Mouse (Mus musculus) neural tube, embryonic 15.5 days (tissue): ENCODE results near the gene Atp2c2. TPM values are rescaled to one million over a fixed set of nuclear protein-coding genes. Genes with fewer than 3 reads are reported as not detected.

Source experiments
- ATAC-seq: fragments of 200-750 bp; cut with Nextera tagmentation; 2 replicates; pipeline ENCODE4 v1.8.0; 2017; ENCODE audit warnings: mild to moderate bottlenecking, moderate TSS enrichment, moderate library complexity; ENCODE audit not compliant: low FRiP score
- H3K27ac ChIP-seq: fragments of 300-500 bp; sonication (generic); replicated peaks from 2 replicates; pipeline ENCODE4 v1.5.1; 2015; ENCODE audit warnings: mild to moderate bottlenecking, inconsistent platforms
- H3K27me3 ChIP-seq: fragments of 300-500 bp; sonication (generic); replicated peaks from 2 replicates; pipeline ENCODE4 v1.6.1; 2015; ENCODE audit warnings: inconsistent platforms
- H3K36me3 ChIP-seq: fragments of 300-500 bp; sonication (generic); 2 replicates; pipeline ENCODE4 v1.6.1; 2015; ENCODE audit warnings: inconsistent platforms
- H3K4me1 ChIP-seq: fragments of 300-500 bp; sonication (generic); 2 replicates; pipeline ENCODE4 v1.6.1; 2015; ENCODE audit warnings: inconsistent platforms
- H3K4me2 ChIP-seq: fragments of 300-500 bp; sonication (generic); 2 replicates; pipeline ENCODE4 v1.6.1; 2015; ENCODE audit warnings: inconsistent platforms, mild to moderate bottlenecking, moderate library complexity
- H3K4me3 ChIP-seq: fragments of 300-500 bp; sonication (generic); replicated peaks from 2 replicates; pipeline ENCODE4 v1.5.1; 2015; ENCODE audit warnings: mild to moderate bottlenecking, inconsistent platforms
- H3K9ac ChIP-seq: fragments of 300-500 bp; sonication (generic); replicated peaks from 2 replicates; pipeline ENCODE4 v1.6.1; 2015; ENCODE audit warnings: mild to moderate bottlenecking, inconsistent platforms
- H3K9me3 ChIP-seq: fragments of 300-500 bp; sonication (generic); replicated peaks from 2 replicates; pipeline ENCODE4 v1.6.1; 2016; ENCODE audit warnings: inconsistent platforms
- WGBS: fragments of 180-500 bp; shearing (Covaris S2); methylation state at CpG from one replicate; pipeline ENCODE4 v1.1.7; 2015; ENCODE audit warnings: mixed read lengths; 5-methylcytosine and 5-hydroxymethylcytosine counted together
- polyA plus RNA-seq: library from polyadenylated mRNA; unstranded; fragments of >200 nt; fragmentation: Nextera tagmentation; extraction: Ambion mirVana; gene quantifications from 2 replicates; pipeline ENCODE4 v1.2.1, GENCODE M21; 2015

Atp2c2 gene
- polyA plus RNA-seq, 1 experiment from 2014 or later = 0.36 TPM

DNA sequence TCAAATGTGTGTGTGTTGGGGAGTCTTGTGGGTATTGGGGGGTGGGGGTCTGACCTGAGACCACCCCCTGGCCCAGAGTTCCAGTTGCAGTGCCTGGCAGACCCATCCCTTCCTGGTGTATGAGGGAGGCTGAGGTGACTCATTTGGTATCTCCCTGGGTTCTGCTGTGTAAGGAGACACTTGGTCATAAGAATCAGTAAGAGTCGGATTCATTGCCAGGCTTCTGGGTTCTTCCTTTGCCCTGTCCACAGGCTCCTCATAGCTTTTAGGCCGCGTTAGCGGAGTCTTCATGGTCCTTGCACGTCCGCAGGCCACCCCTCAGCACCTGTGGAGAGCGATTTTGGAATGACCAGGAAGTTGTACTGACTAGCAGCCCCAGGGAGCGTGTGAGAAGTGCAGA lies 8.7 kb downstream of the Atp2c2 start:
- H3K4me1 ChIP-seq = 0 out of 2 replicates have a peak, but pooled peaks cover 11% of the 10 kb centered on the region
- H3K9ac ChIP-seq = no peak overlapping the region
- no peaks in the 10 kb centered on the region for H3K27me3 ChIP-seq
- 93% methylated on average over 8 of the region's 8 CpGs for WGBS
- H3K4me2 ChIP-seq = no peak overlapping the region
- H3K27ac ChIP-seq = no peak overlapping the region
- no peaks in the 10 kb centered on the region for H3K9me3 ChIP-seq
- H3K4me3 ChIP-seq = no peak overlapping the region
- H3K36me3 ChIP-seq = no peaks in the 10 kb centered on the region
- no peak for ATAC-seq

DNA sequence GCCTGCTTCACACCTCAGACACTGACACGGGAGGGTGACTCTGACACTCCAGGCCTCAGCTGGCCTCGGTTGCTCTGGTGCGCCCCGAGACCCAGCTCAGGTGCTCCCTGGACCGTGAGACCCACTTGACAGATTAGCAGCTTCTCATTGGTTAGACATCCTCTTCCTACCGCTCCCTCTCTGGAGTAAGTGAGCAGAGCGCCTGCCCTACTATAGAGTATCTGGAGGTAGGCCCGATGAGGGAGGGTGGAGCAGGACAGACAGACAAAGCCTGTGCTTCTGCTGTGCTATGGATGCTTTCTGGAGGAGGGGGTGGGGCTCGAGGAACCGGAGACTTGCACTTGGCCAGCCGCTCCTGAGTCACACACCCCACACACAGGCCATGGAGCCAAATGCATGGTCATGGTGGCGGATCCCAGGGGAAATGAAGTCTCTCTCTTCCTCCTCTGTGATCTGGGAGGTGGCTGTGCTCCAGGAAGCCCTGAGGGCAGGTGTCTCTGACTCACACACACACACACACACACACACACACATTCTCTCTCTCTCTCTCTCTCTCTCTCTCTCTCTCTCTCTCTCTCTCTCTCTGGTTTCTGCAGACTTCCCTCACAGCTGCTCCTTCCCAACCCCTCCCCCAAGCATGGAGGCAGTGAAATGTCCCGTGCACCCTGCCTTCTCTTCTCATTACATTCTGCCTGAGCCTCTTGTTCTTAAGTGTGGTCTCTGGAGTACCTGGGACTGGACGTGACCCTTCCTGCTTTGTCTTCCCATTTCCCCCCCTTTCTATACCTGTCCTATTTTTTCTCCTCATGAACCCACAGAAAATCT lies 9.3 kb downstream of the Atp2c2 start:
- ATAC-seq = no peak
- Histone ChIP-seq H3K4me2 (no peak overlapping the region), H3K36me3 (no peaks in the 10 kb centered on the region), H3K4me3 (no peak overlapping the region), H3K27me3 (no peaks in the 10 kb centered on the region), H3K27ac (no peak overlapping the region), H3K9me3 (no peaks in the 10 kb centered on the region), H3K4me1 (0 out of 2 replicates have a peak, but pooled peaks cover 11% of the 10 kb centered on the region), H3K9ac (no peak overlapping the region)
- WGBS = 66% methylated on average over 14 of the region's 14 CpGs

DNA sequence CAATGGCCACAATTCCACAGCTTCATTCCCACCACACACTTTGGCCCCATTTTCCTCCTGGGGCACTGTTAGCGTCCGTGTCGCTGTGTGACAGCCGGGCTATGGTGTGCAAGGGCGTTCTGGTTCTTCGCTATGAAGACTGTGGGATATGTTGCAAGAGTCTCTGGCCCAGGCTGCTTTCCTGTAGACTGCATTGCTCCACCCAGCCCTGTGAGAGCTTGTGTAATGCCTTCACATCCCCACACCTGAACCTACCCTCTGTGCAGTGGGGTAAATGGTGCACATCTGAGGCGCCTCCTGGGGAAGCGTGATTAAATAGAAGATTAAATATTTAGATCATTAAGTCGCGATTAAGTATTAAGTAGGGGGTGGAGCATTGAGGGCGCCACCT lies 9.9 kb downstream of the Atp2c2 start:
- ATAC-seq = no peak
- Histone ChIP-seq H3K27me3 (no peaks in the 10 kb centered on the region), H3K27ac (no peak overlapping the region), H3K9me3 (no peaks in the 10 kb centered on the region), H3K4me2 (no peak overlapping the region), H3K4me3 (no peak overlapping the region), H3K9ac (no peak overlapping the region), H3K4me1 (0 out of 2 replicates have a peak, but pooled peaks cover 11% of the 10 kb centered on the region), H3K36me3 (no peaks in the 10 kb centered on the region)
- WGBS = 64% methylated on average over 11 of the region's 11 CpGs

DNA sequence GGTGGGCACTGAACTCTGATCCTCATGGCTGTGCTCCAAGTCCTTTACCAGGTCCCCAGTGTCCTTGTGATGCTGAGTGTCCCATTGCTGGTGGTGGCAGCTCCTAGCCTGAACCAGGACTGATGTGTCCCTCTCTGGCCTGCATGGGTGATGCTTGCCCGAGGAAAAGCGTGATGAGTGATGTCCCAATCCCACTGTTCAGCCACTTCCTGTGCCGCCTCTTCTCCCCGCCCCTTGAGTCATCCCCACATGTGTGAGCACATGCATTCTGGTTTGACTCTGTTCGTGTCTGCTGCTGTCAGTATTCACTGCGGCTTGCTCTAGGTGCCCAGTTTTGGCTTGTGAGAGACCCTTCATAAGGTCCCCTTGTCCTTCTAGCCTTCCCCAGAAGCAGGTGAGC lies 12.4 kb downstream of the Atp2c2 start:
- H3K36me3 ChIP-seq = no peaks in the 10 kb centered on the region
- H3K4me1 ChIP-seq = 0 out of 2 replicates have a peak, but pooled peaks cover 11% of the 10 kb centered on the region
- H3K9ac ChIP-seq = no peak overlapping the region
- H3K27me3 ChIP-seq = no peaks in the 10 kb centered on the region
- 85% methylated on average over 6 of the region's 6 CpGs for WGBS
- H3K4me2 ChIP-seq = no peak overlapping the region
- no peak overlapping the region for H3K27ac ChIP-seq
- no peaks in the 10 kb centered on the region for H3K9me3 ChIP-seq
- ATAC-seq = no peak
- H3K4me3 ChIP-seq = no peak overlapping the region

DNA sequence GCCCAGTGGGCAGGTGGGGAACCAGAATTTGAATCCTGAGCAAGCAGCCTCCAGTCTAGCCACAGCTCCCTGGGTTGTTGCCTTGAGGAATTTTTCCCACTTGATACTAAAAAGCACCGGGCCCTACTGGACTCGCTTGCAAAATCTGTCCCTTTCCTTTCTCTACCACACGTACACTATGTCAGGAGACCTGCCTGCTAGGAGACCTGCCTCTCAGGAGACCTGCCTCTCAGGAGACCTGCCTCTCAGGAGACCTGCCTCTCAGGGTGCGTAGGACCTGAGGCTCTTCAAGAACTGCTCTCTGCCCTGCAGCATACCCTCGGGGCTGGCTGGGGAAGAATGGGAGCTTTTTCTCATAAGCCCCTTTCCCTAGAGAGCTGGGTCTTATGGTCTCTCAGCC lies 13.6 kb downstream of the Atp2c2 start:
- Histone ChIP-seq H3K4me3 (no peak overlapping the region), H3K27ac (no peak overlapping the region), H3K4me2 (no peak overlapping the region), H3K9ac (no peak overlapping the region), H3K27me3 (no peaks in the 10 kb centered on the region), H3K4me1 (0 out of 2 replicates have a peak, but pooled peaks cover 11% of the 10 kb centered on the region), H3K9me3 (no peaks in the 10 kb centered on the region), H3K36me3 (no peaks in the 10 kb centered on the region)
- 81% methylated on average over 5 of the region's 5 CpGs for WGBS
- no peak for ATAC-seq

DNA sequence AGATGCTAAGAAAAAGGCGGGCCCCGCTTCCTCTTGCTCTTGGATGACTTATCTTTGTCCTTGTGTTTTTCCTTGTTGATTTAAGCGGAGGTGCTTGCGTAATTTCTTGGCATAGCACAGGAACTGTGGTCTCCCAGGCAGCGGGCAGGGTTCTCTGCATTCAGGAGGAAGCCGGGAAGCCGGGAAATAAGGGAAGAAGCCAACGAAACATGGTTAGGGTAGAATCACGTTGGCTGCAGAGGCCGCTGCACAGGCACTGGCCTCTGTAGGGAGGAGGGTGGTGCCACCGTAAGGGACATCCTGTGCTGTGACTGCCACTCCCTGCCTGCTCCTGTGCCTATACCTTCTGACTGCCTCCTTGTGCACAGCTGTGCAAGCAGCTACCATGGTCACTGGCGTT lies 15.4 kb downstream of the Atp2c2 start:
- Histone ChIP-seq H3K27ac (no peak overlapping the region), H3K9ac (no peak overlapping the region), H3K36me3 (no peaks in the 10 kb centered on the region), H3K4me2 (no peak overlapping the region), H3K4me3 (no peak overlapping the region), H3K4me1 (no peaks in the 10 kb centered on the region), H3K27me3 (no peaks in the 10 kb centered on the region), H3K9me3 (no peaks in the 10 kb centered on the region)
- 74% methylated on average over 12 of the region's 12 CpGs for WGBS
- no peak for ATAC-seq

DNA sequence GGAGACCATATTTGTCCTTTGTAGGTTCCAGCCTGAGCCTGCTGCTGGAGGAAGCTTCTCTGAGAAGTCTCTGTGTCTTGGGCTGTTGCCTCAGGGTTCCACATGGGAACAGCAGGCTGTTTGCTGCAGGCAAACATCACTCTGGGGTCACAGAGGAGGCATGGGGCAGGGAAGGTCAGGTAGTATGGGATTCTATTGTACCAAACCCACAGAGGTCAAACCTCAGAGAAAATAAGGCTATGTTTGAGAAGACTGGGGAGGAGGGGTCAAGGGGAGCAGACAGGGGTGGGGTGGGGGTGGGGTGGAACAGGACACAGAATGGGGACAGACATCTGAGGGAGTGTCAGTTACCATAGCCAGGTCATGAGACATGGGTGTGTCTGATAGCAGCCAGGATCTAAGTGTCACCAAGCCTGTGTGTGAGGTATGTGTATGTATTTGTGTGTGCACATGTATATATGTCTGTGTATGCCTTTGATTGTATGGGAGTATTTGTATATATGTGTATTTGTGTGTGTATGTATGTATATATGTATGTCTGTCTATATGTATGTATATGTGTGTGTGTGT lies 17.0 kb downstream of the Atp2c2 start:
- ATAC-seq = no peak
- Histone ChIP-seq H3K27ac (no peak overlapping the region), H3K9me3 (no peaks in the 10 kb centered on the region), H3K27me3 (no peaks in the 10 kb centered on the region), H3K4me3 (no peak overlapping the region), H3K4me2 (no peak overlapping the region), H3K4me1 (no peaks in the 10 kb centered on the region), H3K36me3 (no peaks in the 10 kb centered on the region), H3K9ac (no peak overlapping the region)

DNA sequence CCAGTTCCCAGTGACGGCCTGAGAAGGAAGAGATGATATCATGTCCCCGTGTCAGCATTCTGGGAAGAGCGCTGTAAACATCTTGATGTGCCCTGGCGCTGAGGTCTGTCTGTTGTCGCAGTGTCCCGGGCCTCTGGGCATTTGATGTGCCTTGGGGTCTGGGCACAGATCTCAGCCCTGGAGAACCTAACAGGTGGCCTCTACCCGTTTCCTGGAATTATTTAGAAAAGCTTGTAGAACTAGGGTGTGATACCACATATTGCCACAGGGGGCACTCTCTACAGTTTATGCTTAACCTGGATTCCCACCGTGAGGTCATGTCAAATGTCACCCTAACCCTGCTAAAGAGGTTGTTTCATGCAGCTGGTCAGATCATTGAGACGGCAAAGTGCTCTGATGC lies 18.0 kb downstream of the Atp2c2 start:
- Histone ChIP-seq H3K36me3 (no peaks in the 10 kb centered on the region), H3K9ac (no peak overlapping the region), H3K27me3 (no peaks in the 10 kb centered on the region), H3K4me3 (no peak overlapping the region), H3K27ac (no peak overlapping the region), H3K4me1 (no peaks in the 10 kb centered on the region), H3K4me2 (no peak overlapping the region), H3K9me3 (no peaks in the 10 kb centered on the region)
- ATAC-seq = no peak
- 69% methylated on average over 9 of the region's 9 CpGs for WGBS

DNA sequence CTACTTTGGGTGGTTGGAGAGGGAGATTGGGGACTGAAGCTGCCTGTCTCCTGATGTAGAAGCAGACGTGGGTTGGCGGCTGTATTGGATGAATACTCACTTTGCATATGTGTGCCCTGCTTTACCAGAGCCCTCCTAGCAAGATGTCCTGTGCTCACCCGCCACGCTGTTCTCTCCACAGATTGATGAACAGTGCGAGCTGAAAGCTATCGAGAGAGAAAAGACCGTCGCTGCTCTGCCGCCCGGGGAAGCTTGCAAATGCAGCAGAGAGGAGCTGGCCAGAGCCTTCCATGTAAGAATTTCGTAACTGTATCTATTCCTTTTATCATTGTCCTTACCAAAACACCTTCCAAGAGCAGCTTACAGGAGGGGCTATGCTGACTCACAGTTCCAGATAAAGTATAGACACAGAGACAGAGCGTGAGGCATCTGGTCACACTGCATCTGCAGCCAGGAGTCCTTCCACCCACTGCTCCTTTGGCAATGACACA lies 19.2 kb downstream of the Atp2c2 start:
- Histone ChIP-seq H3K36me3 (no peaks in the 10 kb centered on the region), H3K4me3 (no peak overlapping the region), H3K9me3 (no peaks in the 10 kb centered on the region), H3K27ac (0 out of 2 replicates have a peak overlapping the region, but pooled peaks have one; percentile 1), H3K4me2 (no peak overlapping the region), H3K4me1 (no peaks in the 10 kb centered on the region), H3K27me3 (no peaks in the 10 kb centered on the region), H3K9ac (no peak overlapping the region)
- 59% methylated on average over 12 of the region's 12 CpGs for WGBS
- no peak for ATAC-seq

DNA sequence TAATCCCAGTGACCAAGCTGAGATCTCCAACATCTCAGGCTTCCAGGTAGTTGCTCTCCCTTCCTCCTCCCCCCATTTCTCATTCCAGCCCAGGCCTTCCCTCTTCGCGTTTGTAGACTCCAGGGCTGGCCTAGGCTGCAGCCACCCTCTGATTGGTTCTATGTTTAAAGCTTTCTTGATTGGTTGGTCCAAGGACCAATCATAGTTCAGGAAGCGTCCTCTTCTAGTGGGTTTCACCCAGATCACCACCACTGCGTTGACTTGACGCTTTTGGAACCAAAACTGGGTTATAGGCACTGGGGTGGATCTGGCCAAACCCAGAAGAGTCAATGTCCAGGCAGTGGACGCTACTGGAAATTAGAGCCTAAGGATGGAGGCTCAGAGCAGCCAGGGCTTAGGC lies 22.5 kb downstream of the Atp2c2 start:
- no peak overlapping the region for H3K9ac ChIP-seq
- no peaks in the 10 kb centered on the region for H3K27me3 ChIP-seq
- no peak overlapping the region for H3K27ac ChIP-seq
- H3K4me1 ChIP-seq = no peaks in the 10 kb centered on the region
- H3K9me3 ChIP-seq = no peaks in the 10 kb centered on the region
- no peaks in the 10 kb centered on the region for H3K36me3 ChIP-seq
- ATAC-seq = no peak
- no peak overlapping the region for H3K4me2 ChIP-seq
- 62% methylated on average over 6 of the region's 6 CpGs for WGBS
- H3K4me3 ChIP-seq = no peak overlapping the region

DNA sequence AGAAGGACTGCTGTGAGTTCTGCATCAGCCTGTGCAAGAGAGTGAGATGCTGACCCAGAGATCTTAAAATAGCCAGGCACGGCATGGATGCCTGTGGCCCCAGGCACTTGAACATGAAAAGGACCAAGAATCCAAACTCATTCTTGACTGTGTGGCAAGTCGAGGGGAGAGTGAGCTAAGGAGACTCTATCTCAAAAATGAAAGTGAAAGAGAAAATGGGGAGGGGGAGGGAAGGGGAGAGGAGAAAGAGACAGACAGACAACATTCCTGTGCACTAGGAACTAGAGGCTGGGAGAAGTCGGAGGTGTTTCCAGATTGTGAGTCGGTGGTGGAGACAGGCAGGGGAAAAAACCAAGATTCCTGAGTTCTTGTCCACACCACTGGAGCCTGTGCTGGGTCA lies 23.9 kb downstream of the Atp2c2 start:
- no peak for ATAC-seq
- Histone ChIP-seq H3K36me3 (no peaks in the 10 kb centered on the region), H3K9me3 (no peaks in the 10 kb centered on the region), H3K27me3 (no peaks in the 10 kb centered on the region), H3K4me1 (no peaks in the 10 kb centered on the region), H3K27ac (no peak overlapping the region), H3K4me3 (no peak overlapping the region), H3K4me2 (no peak overlapping the region), H3K9ac (no peak overlapping the region)
- WGBS = 71% methylated on average over 4 of the region's 4 CpGs

DNA sequence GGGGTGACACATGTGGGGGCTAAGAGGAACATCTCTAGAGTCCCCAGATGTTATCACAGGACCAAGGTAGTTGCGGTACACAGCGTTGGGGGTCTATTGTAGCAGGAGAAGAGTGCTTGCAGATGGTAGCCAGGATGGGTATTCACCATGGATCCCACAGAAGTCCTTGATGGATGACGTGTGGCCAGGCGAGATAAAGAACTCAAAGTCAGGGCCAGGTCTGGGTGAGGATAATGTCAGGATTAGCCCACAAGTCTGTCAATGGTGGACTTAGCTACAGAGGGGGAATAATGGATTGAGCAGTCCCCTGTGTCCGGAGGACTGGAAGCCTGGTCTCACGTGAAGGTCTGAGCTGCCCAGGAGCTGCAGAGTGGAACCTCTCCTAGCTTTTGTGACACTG lies 24.8 kb downstream of the Atp2c2 start:
- Histone ChIP-seq H3K4me3 (no peak overlapping the region), H3K9ac (no peak overlapping the region)
- 89% methylated on average over 6 of the region's 6 CpGs for WGBS

More for the DNA sequence above, 24.8 kb downstream of the Atp2c2 start:
- Histone ChIP-seq H3K4me2 (no peak overlapping the region), H3K27me3 (no peaks in the 10 kb centered on the region), H3K36me3 (no peaks in the 10 kb centered on the region), H3K9me3 (no peaks in the 10 kb centered on the region), H3K4me1 (no peaks in the 10 kb centered on the region), H3K27ac (no peak overlapping the region)
- no peak for ATAC-seq
